Mouse (Mus musculus): Measurements from ENCODE around the gene BC030867. TPM values are rescaled to one million over a fixed set of nuclear protein-coding genes. Genes with fewer than 3 reads are reported as not detected.
"Not testable (repeated sequence)": the region's sequence is repeated elsewhere in the genome, so short reads cannot be mapped to it uniquely, and the experiment has no call there.

BC030867 gene
- total and polyA plus RNA-seq, 3 experiments, result 20.0 to 51.7 (median 36.2) TPM

DNA sequence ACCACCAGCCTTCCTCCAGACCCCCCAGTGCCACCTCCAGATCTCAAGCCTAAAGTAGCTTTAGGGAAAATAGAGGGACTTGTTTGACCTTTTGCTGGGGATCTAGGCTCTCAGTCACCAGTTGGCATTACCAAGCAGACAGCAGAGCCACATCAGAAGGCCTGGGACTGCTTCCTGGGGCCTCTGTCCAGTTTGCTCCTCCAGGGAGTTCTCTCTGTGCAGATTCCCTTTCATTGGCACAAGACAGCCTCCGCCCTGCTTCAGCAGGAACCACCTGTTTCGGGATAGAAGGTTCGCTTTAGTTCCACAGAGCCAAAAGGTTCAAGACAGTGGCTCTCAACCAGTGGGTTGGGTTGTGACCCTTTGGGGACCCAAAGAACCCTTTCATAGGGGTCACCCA lies 30.9 kb downstream of the BC030867 start:
- peaks cover 7% of the 10 kb centered on the region for H3K79me2 ChIP-seq (ENCODE audit: control insufficient read depth, insufficient read depth, low read length, poor library complexity)
- DNase-seq (ENCODE audit: low read depth, low spot score), result no peak
- TF ChIP-seq ZNF384 (IDR thresholded peaks at IDR 0.05; ENCODE audit: low read depth, low read length) (no peak), USF2 (IDR thresholded peaks at IDR 0.05; ENCODE audit: borderline replicate concordance in 1 of 2, insufficient read depth in 1 of 2, low read depth in 1 of 2, low read length in 2 of 2) (no peak)
- no peaks in the 10 kb centered on the region for H3K27me3 ChIP-seq (ENCODE audit: control insufficient read depth in 1 of 2, insufficient read depth in 2 of 2, low read length in 2 of 2)
- H3K4me3 ChIP-seq (ENCODE audit: control insufficient read depth in 1 of 2, insufficient read depth in 1 of 2, low read depth in 2 of 2, low read length in 2 of 2), result no peak overlapping the region
- no peak overlapping the region for H3K27ac ChIP-seq (ENCODE audit: control insufficient read depth, low read depth, low read length)
- peaks cover 8 to 15% of the 10 kb centered on the region in 2 experiments for H3K4me1 ChIP-seq (ENCODE audit: control insufficient read depth in 1 of 2, insufficient read depth in 2 of 2, low read length in 2 of 2)
- H3K36me3 ChIP-seq (ENCODE audit: control insufficient read depth in 1 of 2, insufficient read depth in 2 of 2, low read length in 2 of 2), result peaks cover 0 to 10% of the 10 kb centered on the region in 2 experiments; a peak in 2 of 4 replicates
- no peak overlapping the region for H3K9ac ChIP-seq (ENCODE audit: control insufficient read depth, low read depth, low read length, poor library complexity, severe bottlenecking)
- H3K9me3 ChIP-seq (replicated peaks; ENCODE audit: insufficient read depth, low read length), result no peaks in the 10 kb centered on the region

DNA sequence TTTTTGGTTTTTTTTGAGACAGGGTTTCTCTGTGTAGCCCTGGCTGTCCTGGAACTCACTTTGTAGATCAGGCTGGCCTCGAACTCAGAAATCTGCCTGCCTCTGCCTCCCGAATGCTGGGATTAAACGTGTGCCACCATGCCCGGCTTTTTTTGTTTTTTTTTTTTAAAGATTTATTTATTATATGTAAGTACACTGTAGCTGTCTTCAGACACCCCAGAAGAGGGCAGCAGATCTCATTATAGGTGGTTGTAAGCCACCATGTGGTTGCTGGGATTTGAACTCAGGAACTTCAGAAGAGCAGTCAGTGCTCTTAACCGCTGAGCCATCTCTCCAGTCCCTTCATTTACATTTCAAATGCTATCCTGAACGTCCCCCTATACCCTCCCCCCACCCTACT lies 31.6 kb downstream of the BC030867 start:
- H3K9me3 ChIP-seq (replicated peaks; ENCODE audit: insufficient read depth, low read length); H3K4me3 ChIP-seq (ENCODE audit: control insufficient read depth in 1 of 2, insufficient read depth in 1 of 2, low read depth in 2 of 2, low read length in 2 of 2); H3K27me3 ChIP-seq (ENCODE audit: control insufficient read depth in 1 of 2, insufficient read depth in 2 of 2, low read length in 2 of 2); H3K9ac ChIP-seq (ENCODE audit: control insufficient read depth, low read depth, low read length, poor library complexity, severe bottlenecking); H3K36me3 ChIP-seq (ENCODE audit: control insufficient read depth in 1 of 2, insufficient read depth in 2 of 2, low read length in 2 of 2); H3K27ac ChIP-seq (ENCODE audit: control insufficient read depth, low read depth, low read length): not testable (repeated sequence)
- TF ChIP-seq ZNF384 (IDR thresholded peaks at IDR 0.05; ENCODE audit: low read depth, low read length) (peak; percentile 65), SMC3 (IDR thresholded peaks at IDR 0.05; ENCODE audit: low read depth, low read length) (0 out of 2 replicates have a peak, but pooled peaks have one; percentile 6), CTCF (IDR thresholded peaks at IDR 0.05 in 2 of 3, conservative IDR thresholded peaks at IDR 0.05 in 1 of 3; ENCODE audit: control insufficient read depth in 1 of 3, insufficient read depth in 1 of 3, low read depth in 2 of 3, low read length in 3 of 3, poor library complexity in 1 of 3, severe bottlenecking in 1 of 3) (peak in 1 of 3 experiments; percentile 22; a peak in 1 of 6 replicates)
- Histone ChIP-seq H3K79me2 (ENCODE audit: control insufficient read depth, insufficient read depth, low read length, poor library complexity) (peaks cover 11% of the 10 kb centered on the region), H3K4me1 (ENCODE audit: control insufficient read depth in 1 of 2, insufficient read depth in 2 of 2, low read length in 2 of 2) (peaks cover 8 to 15% of the 10 kb centered on the region in 2 experiments)
- peak; percentile 42 for DNase-seq (ENCODE audit: low read depth, low spot score)

DNA sequence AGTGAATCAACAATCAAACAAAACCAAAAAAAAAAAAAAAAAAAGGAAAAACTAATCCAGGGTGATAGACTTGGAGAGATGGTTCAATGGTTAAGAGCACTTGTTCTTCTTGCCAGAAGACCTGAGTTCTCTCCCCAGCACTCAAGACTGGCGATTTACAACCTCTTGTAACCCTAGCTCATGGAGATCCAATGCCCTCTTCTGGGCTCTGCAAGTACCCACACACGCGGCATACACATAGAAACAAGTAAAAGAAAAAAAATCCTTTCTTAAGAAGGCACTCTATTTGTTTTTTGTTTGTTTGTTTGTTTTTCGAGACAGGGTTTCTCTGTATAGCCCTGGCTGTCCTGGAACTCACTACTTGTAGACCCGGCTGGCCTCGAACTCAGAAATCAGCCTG lies 35.2 kb downstream of the BC030867 start:
- peak; percentile 63 for DNase-seq (ENCODE audit: low read depth, low spot score)
- H3K79me2 ChIP-seq (ENCODE audit: control insufficient read depth, insufficient read depth, low read length, poor library complexity), result peaks cover 9% of the 10 kb centered on the region
- no peaks in the 10 kb centered on the region for H3K9me3 ChIP-seq (replicated peaks; ENCODE audit: insufficient read depth, low read length)
- TF ChIP-seq RAD21 (IDR thresholded peaks at IDR 0.05; ENCODE audit: low read depth, low read length), result peak; percentile 17
- no peak for TF ChIP-seq JUND (IDR thresholded peaks at IDR 0.05; ENCODE audit: low read depth, low read length)
- peak; percentile 58; the same call in 1 of the 2 replicates for TF ChIP-seq ZNF384 (IDR thresholded peaks at IDR 0.05; ENCODE audit: low read depth, low read length)
- peak in 2 of 3 experiments; percentile 25 to 32; a peak in 3 of 6 replicates for TF ChIP-seq CTCF (IDR thresholded peaks at IDR 0.05 in 2 of 3, conservative IDR thresholded peaks at IDR 0.05 in 1 of 3; ENCODE audit: control insufficient read depth in 1 of 3, insufficient read depth in 1 of 3, low read depth in 2 of 3, low read length in 3 of 3, poor library complexity in 1 of 3, severe bottlenecking in 1 of 3)
- H3K4me1 ChIP-seq (ENCODE audit: control insufficient read depth in 1 of 2, insufficient read depth in 2 of 2, low read length in 2 of 2), result peaks cover 0 to 3% of the 10 kb centered on the region in 2 experiments; a peak in 2 of 4 replicates
- H3K9ac ChIP-seq (ENCODE audit: control insufficient read depth, low read depth, low read length, poor library complexity, severe bottlenecking), result peak overlapping the region; percentile 60
- H3K4me3 ChIP-seq (ENCODE audit: control insufficient read depth in 1 of 2, insufficient read depth in 1 of 2, low read depth in 2 of 2, low read length in 2 of 2), result peak overlapping the region in 1 of 2 experiments; percentile 54; a peak in 2 of 4 replicates
- H3K36me3 ChIP-seq (ENCODE audit: control insufficient read depth in 1 of 2, insufficient read depth in 2 of 2, low read length in 2 of 2), result peaks cover 0 to 6% of the 10 kb centered on the region in 2 experiments; a peak in 2 of 4 replicates
- no peaks in the 10 kb centered on the region for H3K27me3 ChIP-seq (ENCODE audit: control insufficient read depth in 1 of 2, insufficient read depth in 2 of 2, low read length in 2 of 2)
- peak overlapping the region; percentile 56 for H3K27ac ChIP-seq (ENCODE audit: control insufficient read depth, low read depth, low read length)
